Mouse (Mus musculus) kidney, adult 8-10 months (tissue): ENCODE measurements around the gene Vcl.

Source experiments
- DNase-seq, 2 experiments: peaks; one replicate each; pipeline ENCODE4 v3.0.0; 2022

Vcl gene

DNA sequence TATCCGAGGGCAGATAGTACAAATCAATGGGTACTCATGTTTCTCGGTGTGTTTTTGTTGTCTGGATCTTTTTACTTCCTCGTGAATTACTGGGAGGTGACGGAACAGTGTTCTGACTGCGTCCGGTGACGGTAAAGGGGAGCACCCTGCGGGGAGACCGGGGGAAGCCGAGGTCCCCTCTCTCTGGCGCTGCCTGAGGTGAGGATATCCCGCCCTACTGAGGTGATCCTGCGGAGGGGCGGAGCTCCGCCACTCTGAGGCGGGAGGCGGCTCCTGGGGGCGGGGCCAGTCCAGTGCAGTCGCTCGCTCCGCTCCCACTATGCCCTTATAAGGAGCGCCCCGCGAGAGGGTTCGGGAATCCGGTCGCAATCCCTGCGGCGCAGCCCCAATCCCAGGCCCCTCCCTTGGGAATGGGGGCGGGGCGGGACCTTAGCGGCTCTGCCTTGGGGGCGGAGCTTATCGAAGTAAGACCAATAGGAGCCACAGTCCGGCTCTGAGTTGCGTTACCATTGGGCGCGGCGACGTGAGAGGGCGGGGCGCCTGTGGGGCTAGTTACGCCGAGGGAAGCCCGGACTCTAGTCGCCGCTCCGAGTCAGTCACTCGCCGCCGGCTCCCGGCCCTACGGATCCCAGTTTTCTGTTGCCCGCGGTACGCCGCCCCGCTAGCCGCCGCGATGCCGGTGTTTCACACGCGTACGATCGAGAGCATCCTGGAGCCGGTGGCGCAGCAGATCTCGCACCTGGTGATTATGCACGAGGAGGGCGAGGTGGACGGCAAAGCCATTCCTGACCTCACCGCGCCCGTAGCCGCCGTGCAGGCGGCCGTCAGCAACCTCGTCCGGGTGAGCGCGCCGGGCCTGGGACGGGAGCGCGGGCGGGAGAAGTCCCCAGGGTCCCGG, at the start of gene Vcl:
Gene Vcl, plus strand, starts transcription at position 551 of the 898 bp plus-strand sequence.
- peak; percentile 99 to 100 for DNase-seq

DNA sequence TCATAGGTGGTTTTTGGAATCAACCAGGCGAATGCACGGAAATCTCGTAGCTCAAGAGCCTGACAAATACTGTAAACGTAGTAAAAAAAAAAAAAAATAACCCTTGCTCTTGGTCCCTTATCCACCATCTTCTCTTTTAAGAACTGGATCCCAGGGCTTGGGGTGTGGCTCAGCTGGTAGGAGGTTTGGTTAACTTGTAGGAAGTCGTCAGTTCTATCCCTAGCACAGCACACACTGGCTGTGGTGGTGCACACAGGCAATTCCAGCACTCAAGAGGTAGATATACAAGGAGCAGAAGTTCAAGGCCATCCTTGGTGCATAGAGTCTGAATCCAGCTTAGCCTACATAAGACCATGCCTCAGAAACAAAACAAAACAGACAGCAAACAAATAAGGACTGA, 44.5 kb upstream of the Vcl start:
- DNase-seq: no peak

DNA sequence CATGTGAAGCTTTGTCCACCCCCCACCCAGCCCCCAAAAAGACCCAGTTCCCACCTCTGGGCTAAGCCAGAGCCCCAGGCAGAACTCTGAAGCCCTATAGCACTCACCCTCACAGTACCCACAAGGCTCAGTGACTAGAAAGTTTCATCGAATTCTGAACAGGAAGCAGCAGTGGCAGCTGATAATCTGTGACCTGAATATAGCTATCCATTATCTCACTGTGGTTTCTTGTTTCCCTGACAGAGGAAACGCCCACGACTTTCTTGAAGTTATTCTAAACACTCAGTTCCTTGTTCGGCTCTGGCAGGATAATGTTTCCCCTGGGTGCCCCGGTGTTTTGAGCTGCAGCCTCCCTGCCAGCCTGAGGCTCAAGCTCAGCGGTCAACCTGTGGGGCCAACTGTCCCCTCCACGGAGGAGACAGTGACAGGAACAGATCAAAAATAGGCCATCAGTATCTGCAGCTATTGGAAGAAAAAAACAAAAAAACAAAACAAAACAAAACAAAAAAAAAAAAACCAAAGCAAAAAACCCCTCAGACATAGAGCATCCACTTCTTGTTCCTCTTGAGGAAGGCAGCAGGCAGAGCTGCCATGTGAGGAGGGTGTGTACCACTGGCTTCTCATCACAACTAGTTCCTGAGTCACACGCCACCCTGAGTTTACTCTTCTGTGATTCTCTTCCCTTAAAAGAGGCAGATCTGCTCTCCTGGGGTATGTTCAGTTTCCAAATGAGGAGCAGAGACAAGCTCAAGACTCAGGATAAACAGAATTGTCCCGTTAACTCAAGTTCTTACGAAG, 43.9 kb upstream of the Vcl start:
- no peak for DNase-seq

- DNase-seq: no peak
These were observed 42.9 kb upstream of the Vcl start for GRCm38 (mm10) chr14:20886266-20886665.

- no peak for DNase-seq
These were observed 41.6 kb upstream of the Vcl start for GRCm38 (mm10) chr14:20887541-20888085.

- no peak for DNase-seq
These were observed 37.2 kb upstream of the Vcl start for GRCm38 (mm10) chr14:20891941-20892402.

- DNase-seq: no peak
These were observed 35.4 kb upstream of the Vcl start for GRCm38 (mm10) chr14:20893815-20894214.

DNA sequence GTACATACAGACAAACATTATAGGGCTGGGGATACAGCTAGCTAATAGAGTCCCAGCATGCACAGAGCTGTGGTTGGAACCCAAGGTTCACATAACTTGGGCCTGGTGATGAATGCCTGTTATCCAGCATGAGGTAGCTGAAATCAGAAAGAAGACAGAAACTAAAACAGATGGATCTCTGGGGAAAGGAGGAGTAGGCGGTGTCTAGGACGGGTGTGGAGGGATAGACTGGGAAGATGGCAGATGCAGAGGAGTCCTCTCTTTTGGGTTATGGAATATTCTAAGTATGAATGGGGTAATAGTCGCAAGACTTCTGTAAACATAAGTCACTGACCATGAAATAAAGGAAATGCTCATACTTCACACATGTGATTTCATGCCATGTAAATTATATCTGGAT, 27.9 kb upstream of the Vcl start:
- no peak for DNase-seq

GRCm38 (mm10) chr14:20903137-20903536, 26.1 kb upstream of the Vcl start:
- no peak for DNase-seq

DNA sequence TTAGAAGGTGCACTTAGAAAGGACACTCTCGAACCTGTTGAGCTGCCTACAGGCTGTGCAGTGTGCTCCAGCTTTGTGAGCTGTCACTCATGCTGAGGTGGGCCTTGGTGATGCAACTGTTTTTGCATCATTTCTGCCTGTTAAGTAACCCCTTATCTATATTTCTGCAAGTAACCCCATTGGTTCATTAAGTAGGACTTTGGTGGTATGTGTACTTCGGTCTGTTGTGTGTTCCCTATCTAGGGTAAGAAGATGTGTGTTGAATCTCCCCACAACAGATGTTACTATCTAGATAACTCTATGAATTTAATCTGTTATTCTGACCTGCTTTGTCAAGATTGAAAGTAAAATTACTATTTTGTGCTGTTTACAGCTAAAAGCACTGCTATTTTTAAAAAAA, 17.4 kb upstream of the Vcl start:
- no peak for DNase-seq

GRCm38 (mm10) chr14:20914415-20914814, 14.8 kb upstream of the Vcl start:
- DNase-seq: no peak

DNA sequence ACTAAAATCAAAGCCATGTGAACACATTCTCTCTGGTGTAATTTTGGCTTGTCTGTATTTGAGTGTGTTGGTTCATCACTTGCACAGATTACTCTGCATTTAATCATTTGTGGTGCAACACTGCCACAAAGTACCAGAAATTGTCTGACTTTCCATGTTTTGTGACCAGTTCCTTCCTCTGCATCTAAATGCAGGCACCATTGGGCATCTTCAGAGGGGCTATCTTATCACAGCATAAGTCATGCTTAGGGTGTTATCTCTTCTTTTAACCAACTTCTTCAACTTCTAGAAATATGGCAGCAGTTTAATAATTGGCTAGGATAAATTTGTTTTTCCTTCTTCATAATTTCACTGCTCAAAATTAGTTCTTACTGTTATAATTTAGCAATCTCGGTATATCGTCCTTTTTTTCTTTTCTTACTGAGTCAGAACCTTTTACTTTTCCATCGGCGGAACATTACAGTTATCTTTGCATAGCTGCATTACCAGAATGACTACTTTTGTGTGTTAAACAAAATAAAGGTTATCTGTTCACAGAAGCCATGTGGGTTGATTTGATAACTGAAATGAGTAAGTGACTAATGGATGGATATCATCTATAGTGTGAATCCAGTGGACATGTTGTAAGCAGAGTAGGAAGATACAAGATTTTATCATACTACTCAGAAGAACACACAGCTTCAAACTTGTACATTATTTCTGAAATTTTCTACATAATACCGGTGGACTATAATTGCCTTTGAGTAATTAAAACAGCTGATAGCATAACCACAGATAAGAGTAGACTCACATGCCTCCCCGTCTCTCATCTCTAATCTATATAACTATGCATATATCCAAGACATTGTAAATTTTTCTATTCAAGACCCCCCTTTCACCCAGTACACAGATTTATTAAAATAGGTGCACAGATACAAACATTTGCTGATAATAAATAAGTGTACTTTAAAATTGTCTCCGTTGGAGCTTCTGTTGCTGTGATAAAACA, 12.3 kb upstream of the Vcl start:
- DNase-seq: no peak

DNA sequence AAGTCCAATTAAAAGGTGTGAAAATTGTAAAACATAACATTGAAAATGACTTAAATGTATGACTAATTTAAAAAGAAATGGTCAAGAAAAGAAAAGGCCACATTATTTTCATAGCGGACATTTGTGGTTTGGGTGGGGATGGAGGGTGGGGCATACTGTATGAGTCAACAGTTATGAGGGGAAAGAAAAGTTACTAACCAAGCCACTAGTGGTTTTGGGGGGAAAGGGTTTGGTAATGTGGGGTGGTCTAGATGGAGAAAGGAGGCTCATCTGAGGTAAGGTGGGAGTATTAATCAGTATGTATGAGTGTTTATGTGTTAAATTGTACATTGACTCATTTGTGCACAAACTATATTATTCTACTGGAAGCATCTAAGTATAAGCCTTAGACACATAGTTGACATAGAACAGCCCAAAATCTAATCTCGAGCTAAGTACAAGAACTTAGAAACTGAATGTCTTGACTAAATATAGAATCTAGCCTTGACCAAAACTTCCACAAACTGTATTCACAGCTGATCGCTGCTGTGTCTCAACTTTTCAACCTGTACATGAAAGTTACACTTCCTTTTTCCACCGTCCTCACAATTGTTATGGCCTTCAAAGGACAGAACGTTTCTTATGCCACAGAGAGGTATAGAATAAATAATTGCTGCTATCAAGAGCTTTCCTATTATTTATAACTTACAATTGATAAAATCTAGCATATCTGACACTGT, 5.0 kb upstream of the Vcl start:
- no peak for DNase-seq

GRCm38 (mm10) chr14:20927470-20928307, 1.5 kb upstream of the Vcl start:
- DNase-seq: no peak

DNA sequence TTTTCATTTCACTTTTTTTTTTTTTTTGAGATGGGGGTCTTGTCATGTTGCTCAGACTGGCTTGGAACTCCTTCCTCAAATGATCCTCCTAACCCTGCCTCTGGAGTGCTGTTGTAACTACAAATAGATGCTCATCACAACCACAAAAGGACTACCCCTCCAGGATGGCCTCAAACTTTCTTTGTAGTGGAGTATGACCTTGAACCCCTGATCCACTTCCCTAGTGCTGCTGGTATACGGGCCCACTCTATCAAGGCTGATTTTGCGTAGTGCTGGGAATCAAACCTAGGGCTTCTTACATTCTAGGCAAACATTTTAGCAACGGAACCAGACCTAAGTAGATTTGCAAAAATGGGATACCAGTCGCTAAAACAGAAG, 901 bp upstream of the Vcl start:
- DNase-seq: no peak

- DNase-seq: peak; percentile 35 to 44
These were observed 726 bp downstream of the Vcl start for GRCm38 (mm10) chr14:20929814-20930434.

DNA sequence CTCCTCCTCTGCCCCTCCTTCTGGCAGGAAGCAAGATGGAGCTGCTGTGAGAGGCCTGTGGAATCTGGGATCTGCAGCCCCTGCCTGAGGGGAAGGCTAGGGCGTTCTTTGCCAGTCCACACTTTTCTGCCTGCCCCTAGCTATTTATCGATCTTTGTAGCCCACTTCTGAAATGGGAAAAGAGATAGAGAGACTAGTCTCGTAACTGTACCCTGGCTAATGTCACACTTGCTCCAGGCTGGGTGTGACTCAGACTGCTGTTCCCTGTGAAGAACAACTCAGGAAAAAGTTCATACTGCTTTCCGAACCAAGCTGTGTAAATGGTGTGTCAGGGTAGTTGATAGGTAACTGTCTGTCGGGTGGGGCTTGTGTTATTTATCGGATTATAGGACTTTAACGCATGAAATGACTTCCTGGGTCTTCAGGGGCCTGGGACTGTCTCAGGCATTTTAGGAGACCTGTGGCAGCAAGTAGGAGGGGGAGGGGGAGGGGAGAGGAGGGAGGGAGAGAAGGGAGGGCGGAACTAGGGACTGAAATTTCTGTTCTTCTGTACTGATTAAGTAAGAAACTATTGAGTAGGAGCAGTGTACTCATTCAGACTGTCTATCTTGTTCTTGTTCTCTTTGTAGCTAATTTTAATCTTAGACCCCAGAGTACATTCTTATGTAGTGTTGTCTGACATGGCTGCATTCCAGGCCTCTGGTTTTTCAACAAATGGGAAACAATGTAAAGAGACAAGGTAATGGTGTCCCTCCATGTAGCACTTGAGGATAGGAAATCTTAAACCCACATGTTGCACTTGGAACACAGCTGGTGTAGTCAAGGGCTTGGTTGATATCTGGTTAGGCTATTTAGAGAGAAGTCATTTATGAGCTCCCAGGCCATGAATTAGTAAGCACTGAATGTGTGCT, 1.5 kb downstream of the Vcl start:
- DNase-seq: peak in 1 of 2 experiments; percentile 8

DNA sequence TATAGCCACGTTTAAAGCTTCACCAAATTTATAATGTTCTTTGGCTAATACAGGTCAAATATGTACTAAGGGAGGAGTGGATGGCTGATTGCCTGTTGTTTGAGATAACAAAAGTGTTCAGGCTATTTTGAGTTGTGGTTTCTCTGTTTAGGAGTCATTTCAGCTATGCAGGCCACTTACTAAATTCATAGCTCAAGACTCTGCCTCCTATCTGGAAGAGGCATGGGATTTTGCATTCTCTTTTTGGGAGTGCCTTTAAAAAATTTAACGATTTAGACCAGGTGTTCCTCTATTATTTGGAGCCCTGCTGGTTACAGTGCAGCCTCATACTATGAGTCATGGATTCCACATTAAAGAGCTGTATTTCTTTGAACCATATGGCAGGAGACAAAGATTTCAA, 9.2 kb downstream of the Vcl start:
- DNase-seq: no peak

DNA sequence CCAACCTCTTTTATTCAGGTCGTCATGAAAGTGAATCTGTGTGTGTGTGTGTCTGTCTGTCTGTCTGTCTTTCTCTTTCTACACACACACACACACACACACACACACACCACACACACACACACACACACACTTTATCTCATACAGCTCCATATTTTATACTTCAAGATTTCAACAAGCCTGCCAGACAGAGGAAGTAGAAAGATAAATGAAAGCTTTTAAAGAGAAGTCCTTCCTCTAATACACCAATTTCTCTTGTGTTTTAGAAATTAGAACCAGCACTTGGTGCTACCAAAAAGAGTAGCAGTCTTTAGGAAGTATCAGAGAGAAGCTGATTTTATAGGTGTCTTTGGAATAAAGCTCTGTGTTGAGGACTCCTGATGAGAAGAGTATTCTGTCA, 9.7 kb downstream of the Vcl start:
- DNase-seq: no peak
